Mouse (Mus musculus) gastrocnemius, postnatal 36 days (tissue): ENCODE measurements around the gene Slc39a9. TPM values are rescaled to one million over a fixed set of nuclear protein-coding genes. Genes with fewer than 3 reads are reported as not detected.
A peak's percentile ranks its signal among the peaks of the same experiment; 100 is the strongest.

Experiments
- DNase-seq, 2 experiments: peaks; one replicate each; pipeline ENCODE4 v3.0.0; 2022
- intact Hi-C: fragments of 180-260 bp; cut with DNase I; formaldehyde crosslinking; loops from one replicate; pipeline ENCODE4 v1.15.1; 2025
- long read RNA-seq, 2 experiments: library from polyadenylated mRNA; stranded (forward); transcript quantifications; one replicate each; pipeline ENCODE4 v2.0.0; 2021
- total RNA-seq, 2 experiments: library from RNA; stranded (reverse); gene quantifications; 2 replicates each; pipeline ENCODE4 v1.2.3; 2021

The Slc39a9 gene
- total RNA-seq: 1 to 10 TPM; 7.0 to 7.8 TPM
- long read RNA-seq, experiment 1, partial matches to known transcripts: 0 of 2 reads
- long read RNA-seq, experiment 1, other reads (novel, unspliced or antisense): 2 of 2 reads
- long read RNA-seq, experiment 2, full-length matches to known transcripts: 1 of 3 reads
- long read RNA-seq, experiment 2, partial matches to known transcripts: 1 of 3 reads
- long read RNA-seq, experiment 2, other reads (novel, unspliced or antisense): 1 of 3 reads

DNA sequence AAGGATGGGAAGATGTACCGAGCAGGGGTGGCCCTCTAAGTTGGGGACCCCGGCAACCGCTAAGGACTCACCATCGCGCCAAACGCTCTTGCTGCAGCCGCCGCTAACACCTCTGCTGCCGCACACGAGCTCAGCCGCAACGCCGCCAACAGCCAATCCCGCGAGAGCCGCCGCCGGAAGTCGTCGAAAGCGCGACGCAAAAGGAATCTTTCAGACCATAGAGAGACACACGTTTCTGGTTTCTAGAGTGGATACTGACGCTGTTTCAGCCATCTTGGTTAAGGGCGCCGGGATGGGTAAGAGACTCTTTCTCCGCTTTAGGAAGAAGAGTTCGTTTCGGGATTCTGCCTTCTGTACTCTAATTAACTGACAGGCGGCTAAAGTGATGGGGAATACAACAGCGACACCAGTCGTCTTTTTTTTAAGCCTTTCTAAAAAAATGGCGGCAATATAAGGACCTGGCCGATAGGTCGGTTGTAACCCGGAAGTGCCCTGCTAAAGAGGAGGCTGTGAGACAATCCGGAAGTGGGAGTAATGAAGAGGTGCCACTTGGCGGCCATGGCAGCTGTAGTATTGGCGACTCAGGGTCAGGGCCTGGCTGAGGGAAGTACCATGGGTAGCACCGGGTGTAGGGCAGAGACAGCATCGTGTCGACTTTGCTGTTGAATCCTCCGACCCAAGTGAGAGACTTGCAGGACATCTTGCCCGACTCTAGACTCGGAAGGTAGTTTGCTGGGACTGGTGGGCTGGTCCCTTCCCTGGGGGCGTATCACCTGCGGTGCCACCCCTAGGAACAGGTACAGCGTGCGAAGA, at the start of gene Slc39a9, which contains the start of gene Erh:
Gene Slc39a9, plus strand, starts transcription at position 191 of the 813 bp plus-strand sequence.
Gene Erh, minus strand, starts transcription at position 649 of the 813 bp plus-strand sequence.
- intact Hi-C loops: no loop called here

DNA sequence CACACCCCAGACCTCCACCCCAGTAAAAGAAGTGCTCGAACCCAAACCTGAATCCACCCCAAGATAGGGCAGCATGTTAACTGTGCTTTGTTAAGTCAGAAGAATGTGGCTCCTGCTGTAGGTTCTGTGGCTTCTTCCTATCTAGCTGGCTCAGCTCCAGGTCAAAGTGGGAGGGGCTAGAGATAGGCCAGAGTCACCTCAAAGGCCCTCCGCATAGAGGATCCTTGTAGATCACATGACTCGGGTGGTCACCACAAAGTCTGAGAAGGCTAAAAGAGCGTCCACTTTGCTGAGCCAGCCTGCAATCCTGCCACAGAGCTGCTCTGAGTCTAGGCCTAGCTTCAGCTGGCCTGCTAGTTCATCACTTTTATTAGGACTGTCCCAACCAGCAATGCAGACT, 49.5 kb upstream of the Slc39a9 start:
- intact Hi-C loops: no loop called here
- no peak for DNase-seq

More for the DNA sequence above, at the start of gene Slc39a9, which contains the start of gene Erh:
- DNase-seq: peak; percentile 88 to 89

DNA sequence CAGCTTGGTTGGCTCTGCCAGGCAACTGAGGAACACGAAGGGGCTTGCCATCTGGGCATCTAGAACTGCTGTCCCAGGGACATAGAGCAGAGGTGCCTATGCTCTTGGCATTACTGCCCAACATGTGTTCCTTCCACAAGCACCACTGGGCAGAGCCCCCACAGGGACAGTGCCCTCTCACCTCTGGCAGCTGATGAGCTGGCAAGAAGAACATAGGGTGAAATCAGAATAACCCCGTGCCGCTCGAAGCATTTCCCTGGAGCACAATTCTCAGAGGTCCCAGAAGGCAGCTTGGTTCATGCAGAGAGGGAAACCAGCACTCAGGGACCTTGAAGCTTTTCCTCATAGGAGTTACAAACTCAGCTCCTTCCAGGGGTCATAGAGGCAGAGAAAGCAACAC, 48.9 kb upstream of the Slc39a9 start:
- intact Hi-C loops: no loop called here

DNA sequence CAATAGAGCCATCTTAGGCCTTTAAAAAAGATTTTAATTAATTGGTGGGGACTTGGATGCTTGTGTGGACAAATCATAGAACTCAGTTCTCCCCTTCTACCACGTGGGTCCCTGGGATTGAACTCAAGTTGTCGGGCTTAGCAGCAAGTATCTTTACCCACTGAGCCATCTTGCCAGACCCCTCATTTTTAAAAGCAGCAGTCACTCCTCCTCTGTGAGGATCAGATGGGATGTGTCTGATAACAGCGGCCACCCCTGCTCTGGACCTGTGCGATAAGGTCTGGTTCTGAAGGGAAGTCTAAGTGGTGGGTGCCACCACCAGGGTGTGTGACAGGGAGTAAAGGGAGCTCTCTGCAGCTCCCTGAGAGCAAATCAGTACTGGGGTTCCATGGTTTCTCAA, 48.1 kb upstream of the Slc39a9 start:
- intact Hi-C loops: no loop called here

More for the DNA sequence above, 48.9 kb upstream of the Slc39a9 start:
- no peak for DNase-seq

DNA sequence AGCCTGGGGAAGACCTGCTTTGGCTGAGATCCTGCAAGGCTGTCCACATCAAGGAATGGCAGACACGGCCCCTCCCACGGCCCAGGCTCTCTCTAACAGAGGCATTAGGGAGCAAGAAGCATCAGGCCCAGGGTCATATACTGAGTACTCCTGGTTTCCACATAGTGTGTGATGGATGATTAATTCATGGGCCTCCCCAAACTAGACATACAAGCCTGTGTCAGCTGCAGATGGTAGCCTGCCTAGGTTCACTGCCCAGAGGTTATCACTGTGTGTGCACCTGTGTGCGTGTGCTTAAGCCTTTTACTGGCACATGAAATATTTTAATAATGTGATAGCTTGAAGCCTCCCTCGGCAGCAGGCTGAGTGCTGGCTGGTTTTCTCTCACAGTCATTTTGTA, 47.7 kb upstream of the Slc39a9 start:
- intact Hi-C loops: no loop called here
- DNase-seq: no peak

More for the DNA sequence above, 48.1 kb upstream of the Slc39a9 start:
- no peak for DNase-seq

DNA sequence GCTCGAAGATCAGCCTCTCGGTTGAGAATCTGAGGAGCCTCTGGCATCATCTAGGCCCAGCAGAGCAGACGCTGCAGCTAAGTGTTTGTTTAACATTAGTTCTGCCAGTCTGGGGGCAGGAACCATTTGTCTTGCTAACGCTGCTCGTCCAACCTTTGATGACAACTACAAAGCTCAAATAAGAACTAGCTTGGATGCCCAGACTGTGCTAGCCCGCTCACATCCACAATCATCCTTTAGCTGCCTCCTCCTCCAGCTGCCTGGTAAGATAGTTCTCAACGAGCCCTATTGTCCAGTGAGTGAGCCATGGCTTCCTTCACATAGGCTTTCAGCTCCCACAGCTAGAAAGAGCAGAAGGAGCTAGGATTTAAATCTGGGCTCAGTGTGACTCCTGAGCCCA, 45.4 kb upstream of the Slc39a9 start:
- no peak for DNase-seq
- intact Hi-C loops: no loop called here

DNA sequence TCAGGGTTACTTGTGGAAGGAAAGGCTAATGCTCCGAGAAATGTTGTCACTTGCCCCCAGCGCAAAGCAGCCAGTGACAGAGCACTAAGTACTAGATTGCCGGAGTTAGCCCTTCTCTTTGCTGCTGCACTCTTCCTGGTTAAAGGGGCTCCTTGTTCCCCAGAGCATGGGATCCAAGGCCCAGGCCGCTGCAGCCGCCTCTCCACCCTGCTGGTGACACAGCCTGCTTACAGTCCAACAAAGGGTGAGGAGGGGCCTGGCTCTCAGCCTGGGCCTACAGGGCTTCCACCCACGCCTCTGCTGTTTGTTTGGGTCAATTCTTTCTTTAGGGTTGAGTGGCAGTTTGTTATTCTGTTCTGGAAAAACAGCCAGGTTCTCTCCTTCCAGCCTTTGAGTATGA, 44.9 kb upstream of the Slc39a9 start:
- intact Hi-C loops: no loop called here
- peak; percentile 51 to 61 for DNase-seq

DNA sequence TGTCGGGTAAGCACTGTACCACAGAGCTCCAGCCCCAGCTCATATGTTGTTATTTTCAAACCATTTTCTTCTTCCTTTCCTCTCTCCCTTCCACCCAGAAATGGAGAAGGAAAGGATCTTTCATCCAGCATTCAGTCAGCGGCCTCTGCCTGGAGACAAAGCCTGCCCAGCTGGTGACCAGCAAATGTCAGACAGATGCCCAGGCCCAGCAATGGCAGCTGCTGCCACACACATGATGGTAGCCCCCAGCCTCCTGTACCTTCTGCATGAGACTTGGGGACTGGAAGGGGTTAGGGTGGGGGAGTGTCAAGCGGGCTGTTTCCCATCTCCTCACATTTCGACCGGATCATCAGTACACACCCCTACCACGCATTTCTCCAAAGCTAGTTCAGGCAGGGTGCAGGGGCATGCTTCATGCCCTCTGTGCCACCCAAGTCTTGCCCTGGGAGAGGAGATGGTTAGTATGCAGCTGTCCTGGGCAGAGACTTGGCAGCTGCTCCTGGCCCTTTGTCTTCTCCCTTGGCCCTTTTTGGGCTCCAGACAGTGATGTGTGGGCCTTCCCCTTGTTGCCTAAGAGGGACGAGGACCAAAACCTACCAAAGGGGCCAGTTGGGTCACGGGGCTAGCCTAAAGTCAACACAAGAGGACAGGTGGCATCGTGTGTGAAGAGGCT, 42.0 kb upstream of the Slc39a9 start:
- intact Hi-C loops: no loop called here
- DNase-seq: no peak

DNA sequence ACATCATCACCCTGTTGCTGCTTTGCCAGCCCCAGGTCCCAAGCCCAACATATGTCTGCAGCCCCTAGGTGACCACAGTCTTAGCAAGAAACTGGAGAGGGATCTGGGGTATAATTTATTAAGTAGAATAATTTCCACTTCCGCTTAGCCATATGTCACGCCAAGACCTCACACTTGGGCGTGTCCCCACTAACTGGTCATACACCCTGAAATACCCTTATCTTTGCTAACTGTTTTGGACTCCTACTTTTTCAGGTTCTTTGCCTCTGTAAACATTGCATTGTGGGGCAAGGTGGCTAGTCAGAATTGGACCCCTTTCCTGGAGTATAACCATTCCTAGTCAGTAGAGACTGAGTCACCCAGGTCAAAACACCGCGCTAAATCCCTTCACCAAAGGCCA, 41.3 kb upstream of the Slc39a9 start:
- intact Hi-C loops: no loop called here
- DNase-seq: no peak

DNA sequence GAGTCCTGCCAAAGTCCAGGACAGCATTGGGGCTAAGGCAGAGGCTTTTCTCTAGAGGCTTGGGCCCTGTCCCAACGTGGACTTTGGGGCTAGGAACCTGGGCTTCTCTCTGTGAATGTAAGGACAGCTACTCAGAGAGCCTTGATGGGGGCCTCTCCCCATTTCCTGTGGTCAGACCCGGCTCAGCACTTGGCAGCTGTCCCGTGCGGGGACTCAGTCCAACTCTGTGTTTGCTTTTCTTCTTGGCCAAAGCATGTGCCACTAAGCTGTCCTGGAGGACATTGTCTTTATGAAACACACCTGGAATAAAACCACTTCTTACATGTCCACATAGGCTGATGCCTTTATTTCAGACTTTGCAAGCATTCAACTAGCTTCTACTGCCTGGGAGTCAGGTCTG, 40.1 kb upstream of the Slc39a9 start:
- DNase-seq: no peak
- intact Hi-C loops: no loop called here

DNA sequence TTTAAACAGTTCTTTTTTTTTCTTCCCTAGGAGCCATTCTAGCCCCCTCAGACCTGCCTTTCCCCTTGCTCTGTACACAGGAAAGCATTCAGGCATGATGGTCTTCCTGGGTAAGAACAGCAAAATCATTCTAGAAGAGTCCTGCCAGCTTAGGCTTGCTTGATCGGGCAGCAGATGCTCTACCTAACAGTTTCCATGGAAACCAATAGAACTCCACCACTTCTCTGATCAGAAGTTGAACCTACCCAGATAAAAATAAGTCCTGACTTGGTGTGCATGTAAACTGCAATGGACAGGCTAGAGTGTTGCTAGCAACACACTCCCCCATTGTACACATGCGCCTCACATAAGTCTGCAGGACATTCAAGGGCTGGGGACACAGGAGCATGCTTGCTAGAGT, 39.5 kb upstream of the Slc39a9 start:
- DNase-seq: no peak
- intact Hi-C loops: no loop called here

DNA sequence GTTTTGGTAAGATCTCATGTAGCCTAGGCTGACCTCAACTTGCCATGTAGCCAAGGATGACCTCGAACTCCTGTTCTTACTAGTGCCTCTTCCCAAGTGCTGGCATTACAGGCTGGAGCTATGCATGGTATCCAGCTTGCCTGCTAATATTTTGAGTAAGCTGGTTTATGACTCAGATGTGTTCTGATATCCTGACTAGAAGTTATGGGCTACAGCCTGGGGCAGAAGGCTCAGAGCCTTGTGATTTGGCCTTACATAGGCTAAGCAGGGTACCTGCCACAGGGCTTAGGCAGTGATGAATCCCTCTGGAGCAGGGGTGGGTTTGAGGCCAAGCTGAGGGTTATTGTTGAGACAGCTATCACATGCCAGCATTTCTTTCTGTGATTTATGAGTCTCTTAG, 35.1 kb upstream of the Slc39a9 start:
- DNase-seq: no peak
- intact Hi-C loops: no loop called here

DNA sequence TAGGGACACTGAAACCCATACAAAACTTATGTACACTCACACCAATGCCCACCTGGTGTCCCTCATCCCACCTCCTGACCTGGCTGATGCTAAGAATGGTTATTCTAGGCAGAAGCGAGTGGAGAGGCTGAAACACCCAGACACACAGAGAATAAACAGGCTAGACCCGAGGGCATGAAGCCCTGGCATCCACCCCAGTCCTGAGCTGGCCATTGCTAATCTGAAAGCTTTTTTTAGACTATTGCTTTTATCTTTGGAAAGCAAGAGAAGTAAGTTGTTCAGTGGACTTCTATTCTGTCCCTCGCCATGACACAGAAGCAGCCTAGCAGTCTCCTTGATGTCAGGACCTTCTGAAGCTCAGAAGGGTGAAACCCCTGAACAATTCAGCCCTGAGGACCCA, 33.8 kb upstream of the Slc39a9 start:
- no peak for DNase-seq
- intact Hi-C loops: no loop called here

DNA sequence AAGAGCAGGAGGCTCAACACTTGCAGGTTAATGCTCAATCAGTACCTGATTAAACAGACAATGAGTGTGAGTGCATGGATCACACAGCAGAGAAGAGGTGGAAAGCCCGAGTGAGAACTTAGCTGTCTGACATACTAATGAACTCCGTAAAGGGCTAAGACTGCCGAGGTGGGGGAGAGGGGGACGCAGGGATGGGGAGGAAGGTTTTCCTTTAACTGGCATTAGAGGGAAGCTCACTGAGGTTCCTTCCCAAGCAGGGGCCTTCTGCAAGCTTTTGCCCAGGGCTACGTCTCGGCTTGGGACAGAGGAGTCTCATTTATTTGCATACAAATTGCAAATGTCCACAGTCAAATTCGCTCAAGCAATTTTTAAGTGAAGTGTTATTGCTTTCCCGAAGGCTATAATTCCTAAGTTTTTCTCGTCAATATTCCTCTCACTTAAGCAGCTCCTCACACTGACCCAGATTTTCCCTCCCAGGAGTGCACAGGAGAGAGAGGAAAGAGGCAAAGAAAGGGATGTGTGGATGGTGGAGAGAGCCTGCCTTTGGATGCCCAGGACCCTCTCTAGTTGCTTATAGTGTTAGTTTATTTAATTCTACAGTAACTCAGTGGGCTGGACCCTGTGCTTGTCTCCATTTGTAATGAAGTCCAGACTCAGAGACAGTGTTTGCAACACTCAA, 31.4 kb upstream of the Slc39a9 start:
- intact Hi-C loops: no loop called here
- no peak for DNase-seq

DNA sequence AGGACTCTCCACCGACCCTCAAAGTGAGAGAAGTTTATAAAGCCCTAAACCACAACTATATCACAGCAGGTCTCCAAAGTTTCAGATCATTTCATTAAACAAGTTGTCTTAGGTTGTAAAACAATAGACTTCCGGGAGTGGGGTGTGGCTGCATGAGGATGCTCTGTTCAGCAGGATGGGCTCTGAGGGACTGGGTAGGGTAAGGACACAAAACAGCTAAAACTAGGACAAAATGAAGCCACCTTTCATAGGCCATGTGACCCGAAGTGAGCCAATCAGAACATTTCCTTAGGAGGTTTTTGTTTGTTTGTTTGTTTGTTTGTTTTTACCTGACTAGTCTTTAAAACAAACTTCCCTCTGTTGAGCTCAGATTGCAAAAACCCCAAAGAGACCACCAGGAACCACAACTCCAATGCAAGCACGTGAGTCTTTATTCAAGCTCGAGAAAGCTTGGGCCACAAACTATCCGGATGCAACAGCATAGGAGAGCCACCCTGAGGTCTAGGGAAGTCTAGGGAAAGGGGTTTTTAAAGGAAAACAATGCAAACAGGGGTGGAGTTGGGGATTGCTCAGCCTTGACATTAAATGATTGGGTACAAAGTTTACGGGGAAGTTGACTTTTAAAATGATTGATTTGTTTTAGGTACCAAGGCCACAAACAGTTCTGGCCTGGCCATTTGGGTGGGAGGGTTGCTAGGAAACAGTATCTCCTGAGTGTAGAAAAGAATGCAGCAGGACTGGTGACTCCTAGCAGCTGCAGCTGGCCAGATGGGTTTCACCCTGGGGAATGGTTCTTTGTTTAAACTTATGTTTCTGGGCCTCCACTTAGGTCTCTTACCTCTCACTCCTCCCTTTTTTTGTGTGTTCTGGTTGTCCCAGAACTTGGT, 28.1 kb upstream of the Slc39a9 start:
- no peak for DNase-seq

DNA sequence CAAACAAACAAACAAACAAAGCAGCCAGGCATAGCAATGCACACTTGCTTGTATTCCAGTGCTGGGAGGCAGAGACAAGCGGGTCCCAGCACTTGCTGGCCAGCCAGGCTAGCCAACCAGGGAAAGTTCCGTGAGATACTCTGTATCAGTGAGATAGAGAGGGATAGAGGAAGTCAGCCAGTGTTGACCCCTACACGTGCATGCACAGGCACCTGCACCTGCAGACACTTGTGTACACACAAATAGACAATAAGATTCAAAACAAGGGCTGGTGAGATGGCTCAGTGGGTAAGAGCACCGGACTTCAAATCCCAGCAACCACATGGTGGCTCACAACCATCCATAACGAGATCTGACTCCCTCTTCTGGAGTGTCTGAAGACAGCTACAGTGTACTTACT, 23.2 kb upstream of the Slc39a9 start:
- intact Hi-C loops: no loop called here
- DNase-seq: no peak

More for the DNA sequence above, 28.1 kb upstream of the Slc39a9 start:
- intact Hi-C loops: no loop called here

DNA sequence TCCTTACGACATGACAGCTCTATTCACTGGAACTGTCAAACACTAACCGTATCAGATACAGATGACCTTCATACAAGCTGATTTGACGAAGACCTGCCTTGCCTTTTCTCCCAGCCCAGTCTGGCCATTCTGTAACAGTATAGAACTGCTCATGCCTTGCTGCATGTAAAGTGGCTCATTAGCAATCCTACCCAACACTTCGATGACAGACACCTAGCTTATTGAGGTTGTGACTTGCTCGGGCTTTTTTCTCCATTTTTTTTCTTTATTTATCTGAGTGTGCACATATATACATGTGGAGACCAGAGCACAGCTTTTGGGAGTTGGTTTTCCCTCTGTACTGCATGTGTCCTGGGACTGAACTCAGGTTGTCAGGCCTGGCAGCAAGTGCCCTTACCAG, 11.9 kb upstream of the Slc39a9 start:
- intact Hi-C loops: no loop called here
- no peak for DNase-seq

DNA sequence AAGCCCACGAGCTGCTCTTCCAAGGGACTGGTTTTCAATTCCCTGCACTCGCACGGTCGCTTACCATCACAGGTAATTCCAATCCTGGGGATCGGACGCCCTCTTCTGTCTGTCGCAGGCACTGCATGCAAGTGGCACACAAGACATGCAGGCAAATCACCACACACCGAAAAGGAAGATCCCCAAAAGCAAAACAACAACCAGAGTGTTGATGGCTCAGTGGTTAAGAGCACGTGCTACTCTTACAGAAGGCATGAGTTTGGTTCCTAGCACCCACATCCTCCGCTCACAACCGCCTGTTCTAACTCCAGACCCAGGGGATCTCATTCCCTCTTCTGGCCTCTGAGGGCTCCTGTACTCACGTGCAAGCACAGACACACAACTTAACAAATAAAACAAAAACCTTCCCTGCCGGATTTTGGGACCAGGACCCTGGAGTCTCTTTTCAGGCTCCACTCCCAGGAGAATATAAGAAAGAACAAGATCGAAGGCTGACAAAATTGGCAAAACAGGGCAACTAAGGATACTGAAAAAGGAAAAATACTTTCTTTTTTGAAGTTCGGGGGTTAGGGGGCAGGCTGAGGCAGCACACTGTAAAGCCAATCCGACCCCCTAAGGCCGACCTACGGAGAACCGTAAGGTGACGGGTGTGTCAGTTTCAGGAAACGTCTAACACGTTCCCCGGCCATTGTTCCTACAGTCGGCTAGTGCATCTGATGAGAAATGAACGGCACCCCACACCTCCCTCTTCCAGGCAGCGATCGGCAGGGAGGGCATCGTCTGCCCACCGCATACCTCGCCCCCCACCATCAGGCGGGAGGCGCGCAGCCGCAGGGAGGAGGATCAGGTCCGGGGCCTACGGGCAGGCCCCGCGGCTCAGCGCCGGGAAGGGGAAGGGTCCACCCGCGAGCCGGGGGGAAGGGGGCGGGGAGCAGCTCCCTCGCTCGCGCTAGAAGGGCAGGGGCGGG, 674 bp upstream of the Slc39a9 start:
- intact Hi-C loops: no loop called here
- DNase-seq: peak; percentile 27 to 45

DNA sequence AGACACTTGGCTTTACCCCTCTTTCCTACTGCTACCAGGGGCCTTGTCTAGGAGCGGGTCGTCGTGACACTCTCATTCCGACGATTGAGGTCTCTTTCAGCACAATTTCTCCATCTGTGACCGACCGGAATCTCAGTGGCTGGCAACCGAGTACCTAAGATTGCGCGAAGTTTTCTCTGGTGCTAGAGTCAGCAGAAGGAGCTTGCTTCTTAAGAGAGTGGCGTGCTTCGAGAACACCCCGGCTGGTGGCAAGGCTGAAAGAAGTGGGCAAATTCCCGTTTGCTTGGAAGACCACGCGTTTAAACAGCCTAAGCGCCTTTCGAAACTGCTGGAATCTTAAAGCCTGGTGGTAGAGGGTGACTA, 804 bp downstream of the Slc39a9 start:
- no peak for DNase-seq
- intact Hi-C loops: no loop called here
